Mouse (Mus musculus) heart, postnatal 0 days (tissue): Measurements from ENCODE around the gene Cox10.

ENCODE experiments used
- CTCF ChIP-seq: IDR thresholded peaks from 2 replicates; pipeline ENCODE4 v1.5.1; 2016; ENCODE audit warnings: antibody characterized with exemption, control low read depth, low read depth
- EP300 ChIP-seq: IDR thresholded peaks from 2 replicates; pipeline ENCODE4 v1.6.1; 2016; ENCODE audit warnings: antibody characterized with exemption, low read depth

DNA sequence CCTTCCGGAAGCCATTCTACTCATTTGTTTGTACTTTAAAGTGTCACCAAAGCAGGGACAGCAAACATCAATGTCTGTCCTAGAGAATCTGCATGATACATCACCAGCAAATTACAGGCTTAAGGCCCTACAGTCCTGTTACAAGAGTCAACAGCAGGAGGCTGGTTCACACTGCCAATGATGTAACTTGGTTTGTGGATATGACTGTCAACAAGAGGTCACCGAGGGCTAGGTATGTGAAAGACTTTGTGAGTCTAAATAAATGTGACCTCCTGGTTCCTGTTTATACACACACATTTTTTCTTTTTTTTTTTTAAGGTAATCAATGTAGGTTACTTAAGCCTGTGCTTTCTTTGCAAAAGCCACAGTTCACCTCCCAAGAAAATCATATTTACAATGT lies 102.5 kb downstream of the Cox10 start:
- TF ChIP-seq CTCF (no peak), EP300 (no peak)
